Mouse (Mus musculus) layer of hippocampus, adult 9-10 months (tissue): ENCODE measurements at regions not wholly inside any gene's neighbourhood (a gene's known extent, or its start where the extent isn't known, plus 50 kb on each side); places are given as distances from the start of the nearest gene placed in this dataset.

Experiments
- DNase-seq: peaks from one replicate; pipeline ENCODE4 v3.0.0; 2022; ENCODE audit warnings: low spot score

- DNase-seq: no peak
Observed at GRCm38 (mm10) chr3:49282679-49283078, 474.4 kb downstream of the Pcdh18 start.

GRCm38 (mm10) chr3:49278356-49278755, 478.8 kb downstream of the Pcdh18 start:
- no peak for DNase-seq

- DNase-seq: no peak
Observed at GRCm38 (mm10) chr3:49274286-49274923, 482.7 kb downstream of the Pcdh18 start.

- peak; percentile 15 for DNase-seq
Observed at GRCm38 (mm10) chr3:49266048-49266447, 491.1 kb downstream of the Pcdh18 start.
